Mouse (Mus musculus) cerebellum, adult 11 months (tissue): Measurements from ENCODE around the gene Ifi203.
"Not testable (repeated sequence)": the region's sequence is repeated elsewhere in the genome, so short reads cannot be mapped to it uniquely, and the experiment has no call there.

Experiments
- DNase-seq: peaks from one replicate; pipeline ENCODE4 v3.0.0; 2022

The Ifi203 gene

GRCm38 (mm10) chr1:173887026-173887787 is 55.3 kb downstream of the Ifi203 start:
- DNase-seq: not testable (repeated sequence)

GRCm38 (mm10) chr1:173880004-173880666 is 62.3 kb downstream of the Ifi203 start:
- not testable (repeated sequence) for DNase-seq

- not testable (repeated sequence) for DNase-seq
These were observed 63.1 kb downstream of the Ifi203 start for GRCm38 (mm10) chr1:173879225-173879987.

- not testable (repeated sequence) for DNase-seq
These were observed 64.2 kb downstream of the Ifi203 start for GRCm38 (mm10) chr1:173878264-173878663.

GRCm38 (mm10) chr1:173877125-173877524 is 65.3 kb downstream of the Ifi203 start:
- not testable (repeated sequence) for DNase-seq
